Mouse (Mus musculus) liver, adult 2 months (tissue): ENCODE results near the gene Il17c.

Experiments used
- CTCF ChIP-seq: fragments of 200-500 bp; IDR thresholded peaks from 2 replicates; pipeline ENCODE4 v1.5.1; 2011; ENCODE audit warnings: low read depth, low read length, control low read depth
- POLR2A ChIP-seq: fragments of 200-500 bp; IDR thresholded peaks from 2 replicates; pipeline ENCODE4 v1.6.1; 2011; ENCODE audit warnings: low read length, control low read depth; ENCODE audit not compliant: insufficient read depth; ENCODE audit errors: extremely low read depth

- TF ChIP-seq POLR2A (no peak), CTCF (no peak)
Measured at GRCm38 (mm10) chr8:122431694-122432442, 10.0 kb downstream of the Il17c start.
